Mouse (Mus musculus): ENCODE measurements around the gene Btbd2.

Gene Btbd2

DNA sequence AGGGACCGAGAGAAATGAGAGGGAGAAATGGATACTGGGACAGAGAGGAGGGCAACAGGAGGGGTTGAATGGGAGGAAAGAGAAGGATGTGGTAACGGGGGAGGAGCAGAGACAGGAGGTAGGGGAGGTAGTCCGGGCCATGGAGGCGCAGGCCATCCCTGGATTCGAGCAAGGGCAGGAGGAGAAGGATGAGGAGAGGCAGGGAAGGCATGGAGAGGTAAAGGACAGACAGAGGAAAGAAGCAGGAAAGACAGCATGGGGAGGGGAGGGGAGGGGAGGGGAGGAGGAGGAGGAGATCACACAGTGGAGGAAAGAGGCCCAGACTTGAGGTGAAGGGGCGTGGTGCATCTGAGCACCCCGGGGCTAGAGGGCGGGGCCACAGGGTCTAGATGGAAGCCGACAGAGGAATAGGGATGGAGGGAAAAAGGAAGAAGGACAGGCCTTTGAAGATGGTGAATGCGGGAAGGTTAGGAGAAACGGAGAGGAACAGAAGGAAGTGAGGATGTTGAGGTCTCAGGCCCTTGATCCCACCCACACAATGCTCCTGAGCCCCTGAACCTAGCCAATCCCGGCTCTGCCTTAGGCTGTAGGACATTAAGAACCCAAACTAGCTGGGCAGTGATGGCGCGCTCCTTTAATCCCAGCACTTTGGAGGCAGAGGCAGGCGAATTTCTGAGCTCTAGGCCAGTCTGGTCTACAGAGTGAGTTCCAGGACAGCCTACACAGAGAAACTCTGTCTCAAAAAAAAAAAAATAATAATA, at the start of gene Btbd2:
TSS of gene Btbd2 (minus strand) at position 209 of the 761 bp plus-strand sequence.
- peak in 1 of 2 experiments; percentile 62 for DNase-seq (ENCODE audit: low spot score in 2 of 2)

GRCm38 (mm10) chr10:80705479-80705878, 48.6 kb upstream of the Btbd2 start:
- no peak for DNase-seq (ENCODE audit: low spot score in 2 of 2)

- DNase-seq (ENCODE audit: low spot score in 2 of 2): no peak
These were observed 48.2 kb upstream of the Btbd2 start for GRCm38 (mm10) chr10:80705033-80705432.

DNA sequence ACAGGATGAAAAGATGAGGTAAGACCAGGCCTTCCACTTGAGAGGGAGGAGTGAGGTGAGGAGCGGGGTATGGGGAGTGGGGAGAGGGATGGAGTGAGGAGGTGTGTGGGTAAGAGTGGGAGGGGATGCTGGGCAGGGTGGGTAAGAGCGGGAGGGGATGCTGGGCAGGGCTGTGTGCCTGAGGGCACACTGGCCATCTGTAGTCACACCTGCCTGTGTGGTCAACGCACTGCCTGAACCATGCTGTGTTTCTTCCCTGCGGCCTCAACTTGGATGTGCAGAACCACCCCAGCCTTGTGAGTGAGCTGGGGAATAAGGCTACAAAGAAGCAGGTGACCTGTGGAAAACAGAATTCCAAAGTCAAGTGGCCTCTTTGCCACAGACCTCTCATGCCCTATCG, 47.5 kb upstream of the Btbd2 start:
- DNase-seq (ENCODE audit: low spot score in 2 of 2): no peak

GRCm38 (mm10) chr10:80703643-80704042, 46.8 kb upstream of the Btbd2 start:
- DNase-seq (ENCODE audit: low spot score in 2 of 2): no peak

DNA sequence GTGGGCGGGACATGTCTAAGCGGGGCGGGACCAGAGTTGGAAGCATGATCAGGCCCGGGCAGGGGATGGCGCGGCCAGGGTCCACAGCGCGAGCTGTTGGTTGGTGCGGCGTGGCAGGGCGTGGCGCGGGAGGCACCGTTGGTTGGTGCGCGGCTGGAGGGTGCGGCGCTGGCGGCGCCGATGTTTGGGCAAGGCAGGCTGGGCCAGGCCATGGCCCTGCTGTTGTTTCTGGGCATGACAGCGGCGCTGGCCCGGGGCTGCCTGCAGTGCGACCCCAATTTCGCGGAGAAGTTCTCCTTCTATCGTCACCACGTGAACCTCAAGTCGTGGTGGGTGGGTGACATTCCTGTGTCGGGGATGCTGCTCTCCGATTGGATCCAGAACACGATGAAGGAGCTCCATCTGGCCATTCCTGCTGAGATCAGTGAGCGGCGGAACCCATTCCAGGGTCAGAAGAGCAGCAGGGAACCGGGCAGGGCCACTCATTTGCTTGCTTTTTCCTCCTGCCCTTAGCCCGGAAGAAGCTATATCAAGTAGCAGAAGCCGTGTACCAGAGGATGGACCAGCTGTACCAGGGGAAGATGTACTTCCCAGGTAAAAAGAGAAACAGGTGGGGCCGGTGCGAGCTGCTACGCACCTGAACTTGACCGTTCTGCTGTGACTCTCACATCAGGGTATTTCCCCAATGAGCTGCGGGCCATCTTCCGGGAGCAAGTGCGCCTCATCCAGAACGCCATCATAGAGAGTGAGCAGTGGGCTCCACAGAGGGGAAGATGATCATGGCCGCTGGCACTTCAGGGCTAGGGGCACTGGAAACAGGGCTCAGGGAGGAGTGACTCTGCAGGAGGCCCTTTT, 45.9 kb upstream of the Btbd2 start:
- peak; percentile 96 to 97 for DNase-seq (ENCODE audit: low spot score in 2 of 2)

- peak; percentile 97 to 98 for DNase-seq (ENCODE audit: low spot score in 2 of 2)
These were observed 45.1 kb upstream of the Btbd2 start, which contains the start of the genes Mob3a and Izumo4 for GRCm38 (mm10) chr10:80701721-80702535. TSS of gene Mob3a (minus strand) at chr10:80701977. TSS of gene Izumo4 (plus strand) at chr10:80702184.

DNA sequence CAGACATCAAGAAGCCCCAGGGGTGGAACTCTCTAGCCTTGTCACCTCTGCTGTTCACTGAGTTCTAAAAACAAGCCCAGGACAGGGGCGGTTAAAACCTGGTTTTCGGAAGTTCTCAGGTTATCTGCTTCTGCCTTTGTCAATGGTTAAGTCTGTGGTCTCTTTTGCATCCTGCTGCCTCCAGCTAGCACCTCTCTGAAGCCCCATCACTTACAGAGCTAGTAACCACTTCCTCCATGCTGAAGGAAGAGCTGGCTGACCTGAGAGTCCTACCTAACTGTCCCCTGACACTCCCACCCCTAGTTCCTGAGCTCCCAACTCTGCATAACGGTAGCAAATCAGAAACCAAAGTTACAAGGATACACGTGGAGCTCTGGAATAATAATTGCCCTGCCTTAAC, 43.9 kb upstream of the Btbd2 start:
- peak in 1 of 2 experiments; percentile 34 for DNase-seq (ENCODE audit: low spot score in 2 of 2)

GRCm38 (mm10) chr10:80700038-80700504, 43.2 kb upstream of the Btbd2 start:
- DNase-seq (ENCODE audit: low spot score in 2 of 2): no peak

DNA sequence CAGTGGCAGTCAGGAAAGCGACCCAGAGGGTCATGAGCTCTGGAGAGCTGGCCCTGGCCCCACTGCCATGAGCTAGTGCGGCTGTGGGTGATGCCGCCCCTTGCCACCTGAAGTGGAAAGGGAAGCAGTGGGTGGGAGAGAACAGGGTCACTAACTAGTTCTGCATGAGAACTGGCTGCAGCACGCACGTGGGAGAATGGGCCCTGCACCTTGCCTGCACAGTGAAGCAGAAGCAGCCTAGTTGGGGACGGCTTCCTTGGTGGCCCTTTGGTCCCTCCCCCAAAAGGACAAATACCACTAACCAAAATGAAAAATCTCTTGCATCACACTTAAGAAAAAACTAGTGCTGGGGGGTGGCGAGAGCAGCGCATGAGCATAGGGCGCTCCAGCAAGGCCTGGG, 41.7 kb upstream of the Btbd2 start:
- no peak for DNase-seq (ENCODE audit: low spot score in 2 of 2)

- peak in 1 of 2 experiments; percentile 62 for DNase-seq (ENCODE audit: low spot score in 2 of 2)
These were observed 40.9 kb upstream of the Btbd2 start for GRCm38 (mm10) chr10:80697812-80698211.

GRCm38 (mm10) chr10:80697393-80697787, 40.5 kb upstream of the Btbd2 start:
- no peak for DNase-seq (ENCODE audit: low spot score in 2 of 2)

DNA sequence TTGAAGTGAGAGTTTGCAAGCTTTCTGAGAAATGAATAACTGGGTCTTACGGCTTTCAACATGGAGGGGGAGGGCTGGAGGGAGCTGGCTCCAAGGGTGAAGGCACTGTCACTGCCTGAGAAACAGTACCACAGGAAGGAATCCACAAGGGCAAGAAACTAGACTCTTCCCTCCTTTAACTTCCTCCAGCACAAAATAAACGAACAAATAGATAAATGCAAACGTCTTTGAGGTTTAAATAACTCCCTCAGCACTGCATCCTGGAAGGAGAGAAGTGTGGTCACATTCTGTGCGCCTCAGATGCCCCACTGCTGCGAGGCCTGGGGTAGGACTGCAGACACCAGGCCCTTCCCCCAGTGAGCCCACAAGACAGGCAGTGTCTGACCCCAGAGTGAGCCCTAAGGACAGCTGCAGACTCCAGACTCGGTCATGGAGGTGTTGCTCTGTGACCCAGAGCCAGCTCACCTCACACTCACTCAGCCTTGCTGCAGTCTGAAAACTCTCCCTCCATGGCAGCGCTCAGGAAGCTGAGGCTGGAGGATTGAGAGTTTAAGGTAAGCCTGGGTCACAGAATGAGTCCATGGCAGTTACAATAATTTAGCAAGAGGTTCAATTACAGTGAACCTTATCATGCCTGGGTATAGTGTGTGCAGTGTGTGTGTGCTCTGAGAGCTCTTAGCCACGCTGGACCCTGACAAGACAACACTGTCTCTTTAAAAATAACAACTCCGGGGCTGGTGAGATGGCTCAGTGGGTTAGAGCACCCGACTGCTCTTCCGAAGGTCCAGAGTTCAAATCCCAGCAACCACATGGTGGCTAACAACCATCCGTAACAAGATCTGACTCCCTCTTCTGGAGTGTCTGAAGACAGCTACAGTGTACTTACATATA, 39.9 kb upstream of the Btbd2 start:
- no peak for DNase-seq (ENCODE audit: low spot score in 2 of 2)

DNA sequence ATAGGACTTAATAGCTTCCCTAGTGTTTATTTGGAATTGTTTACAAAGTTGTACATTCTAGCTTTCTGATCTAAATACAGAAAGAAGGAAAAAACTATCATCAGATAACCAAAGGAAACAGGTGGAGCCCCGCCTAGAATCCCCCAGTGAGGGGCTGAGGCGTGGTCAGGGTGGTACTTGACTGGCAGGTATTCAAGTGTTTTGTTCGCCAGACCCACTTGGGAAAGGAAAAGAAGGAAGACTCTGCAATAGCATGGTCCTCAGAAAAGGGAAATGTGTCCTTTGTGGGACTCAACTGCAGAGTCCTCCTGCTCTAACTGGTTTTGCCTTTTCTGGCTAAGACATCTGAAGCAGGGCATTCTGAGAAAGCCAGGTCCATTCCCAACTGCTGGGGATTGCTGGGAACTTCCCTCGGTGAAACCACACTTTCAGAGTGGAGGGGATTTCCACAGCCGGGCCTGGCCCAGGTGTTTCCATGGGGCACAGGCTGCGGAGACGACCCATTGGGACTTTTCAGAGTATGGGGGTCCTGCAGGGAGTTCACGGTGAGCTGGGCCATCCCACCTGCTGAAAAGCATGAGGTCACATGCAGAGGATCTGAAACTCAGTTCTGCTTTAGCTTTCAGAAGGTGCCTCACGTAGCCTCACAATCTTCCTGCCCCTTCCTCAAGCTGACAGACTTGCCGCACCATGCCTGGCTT, 39.1 kb upstream of the Btbd2 start:
- peak in 1 of 2 experiments; percentile 51 for DNase-seq (ENCODE audit: low spot score in 2 of 2)

- peak in 1 of 2 experiments; percentile 77 for DNase-seq (ENCODE audit: low spot score in 2 of 2)
These were observed 38.3 kb upstream of the Btbd2 start for GRCm38 (mm10) chr10:80695186-80695585.

DNA sequence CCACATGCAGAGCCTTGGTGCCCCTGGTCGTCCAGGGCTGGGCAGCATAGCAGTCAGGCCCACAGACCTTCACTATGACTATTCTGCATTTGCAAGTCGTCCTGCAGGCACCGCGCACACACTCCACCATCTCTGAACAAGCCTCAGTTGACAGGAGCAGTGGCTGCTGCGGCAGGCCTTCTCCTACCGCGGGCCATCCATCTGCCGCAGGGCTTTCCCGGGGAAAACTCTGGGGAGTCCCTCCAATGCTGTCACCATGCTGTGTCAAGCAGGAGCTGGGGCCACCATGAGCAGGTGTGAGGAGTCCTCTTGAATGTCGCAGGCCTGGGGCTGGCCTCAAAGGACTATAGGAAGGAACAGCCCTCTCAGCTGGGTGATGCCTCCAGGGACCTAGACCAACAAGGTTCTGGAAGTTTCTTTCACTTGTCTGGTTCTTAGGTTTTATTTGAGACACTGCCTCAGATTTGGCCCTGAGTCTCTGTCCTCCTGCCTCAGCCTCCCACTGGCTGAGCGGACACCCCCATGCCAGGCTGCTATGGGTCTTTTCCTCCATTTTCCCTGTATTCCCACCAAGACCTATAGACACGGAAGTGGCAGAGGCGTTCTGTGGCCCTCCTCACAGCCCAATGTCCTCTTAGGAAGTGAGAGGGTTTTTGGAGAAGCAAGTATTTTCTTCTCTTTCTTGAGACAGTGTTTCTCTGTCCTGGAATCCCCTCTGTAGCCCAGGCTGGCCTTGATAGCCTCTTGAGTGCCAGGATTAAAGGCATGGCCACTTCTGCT, 37.5 kb upstream of the Btbd2 start:
- DNase-seq (ENCODE audit: low spot score in 2 of 2): no peak

GRCm38 (mm10) chr10:80693401-80694045, 36.7 kb upstream of the Btbd2 start:
- no peak for DNase-seq (ENCODE audit: low spot score in 2 of 2)

Measured in spleen, postnatal 4 days (tissue).